Mouse (Mus musculus): ENCODE results near the gene Cep135.

Cep135 gene

DNA sequence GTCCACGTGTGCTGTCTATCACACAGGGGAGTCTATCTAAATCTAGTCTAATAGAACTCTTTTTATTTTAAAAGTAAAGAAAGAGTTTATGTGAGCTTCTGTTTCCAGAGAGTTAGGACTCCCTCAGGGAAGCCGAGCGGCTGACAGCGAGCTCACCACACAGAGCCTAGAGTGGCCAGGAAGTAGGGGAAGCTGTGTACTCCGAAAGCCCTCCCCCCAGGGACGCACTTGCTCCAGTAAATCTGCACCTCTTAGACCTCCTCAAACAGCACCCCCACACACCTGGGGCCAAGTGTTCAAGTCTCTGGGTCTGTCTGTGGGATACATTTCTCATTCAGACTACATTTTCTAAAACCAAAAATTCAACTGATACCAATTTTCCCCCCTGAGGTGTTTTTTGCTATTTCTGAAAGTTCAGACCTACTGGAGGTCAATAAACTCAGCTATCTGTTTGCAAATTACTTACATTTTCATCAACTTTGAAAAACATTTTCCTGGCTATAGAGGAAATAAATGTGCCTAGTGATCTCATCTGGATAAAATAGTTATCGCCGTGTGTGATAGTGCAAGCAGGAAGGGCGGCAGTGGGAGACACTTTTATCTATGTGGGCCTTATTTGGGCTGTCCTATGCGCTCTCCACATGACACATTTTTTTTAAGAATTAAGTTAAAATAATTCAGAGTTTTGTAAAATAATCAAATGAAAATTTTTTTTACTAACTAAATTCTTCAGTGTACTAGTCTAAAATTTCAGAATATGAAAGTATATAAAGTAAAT is 56.8 kb downstream of the Cep135 start:
- no peak for DNase-seq

DNA sequence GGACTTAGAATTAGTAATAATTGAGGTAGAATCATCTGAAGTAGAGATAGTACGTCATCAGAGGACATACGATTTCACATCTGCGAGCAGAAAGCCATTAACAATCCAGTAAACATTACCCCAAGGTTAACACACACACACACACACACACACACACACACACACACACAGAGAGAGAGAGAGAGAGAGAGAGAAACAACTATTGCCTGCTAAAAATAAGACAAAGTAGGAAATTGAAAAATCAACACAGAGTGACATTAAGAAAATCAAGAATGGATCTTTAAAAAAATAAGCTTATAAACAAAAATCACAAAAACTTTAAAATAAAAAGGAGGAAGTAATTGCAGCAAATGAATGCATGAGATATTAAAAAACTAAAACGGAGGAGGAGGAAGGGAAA is 61.4 kb downstream of the Cep135 start:
- DNase-seq, result no peak

DNA sequence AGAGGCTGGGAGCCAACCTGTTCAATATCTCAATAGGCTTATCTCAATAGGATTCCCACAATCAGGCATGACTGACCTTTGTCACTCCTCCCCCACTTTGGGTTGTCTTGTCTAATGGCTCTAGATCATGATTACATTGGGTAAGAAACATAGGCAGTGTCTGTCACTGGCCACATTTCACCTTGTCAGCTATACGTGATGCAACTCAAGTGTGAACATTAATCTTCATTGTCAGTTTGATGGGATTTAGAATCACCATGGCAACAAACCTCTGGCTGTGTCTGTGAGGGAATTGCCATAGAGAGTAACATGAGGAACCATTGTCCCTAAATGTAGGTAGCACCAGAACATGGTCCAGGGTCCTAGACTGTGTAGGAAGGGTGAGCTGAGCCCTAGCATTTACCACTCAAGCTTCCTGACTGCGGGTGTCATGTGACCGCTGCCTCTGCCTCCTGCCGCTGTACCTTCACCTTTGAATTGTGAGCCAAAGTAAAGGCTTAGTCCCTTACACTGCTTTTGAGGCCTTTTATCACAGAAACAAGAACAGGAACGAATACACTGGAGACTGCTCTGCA is 62.7 kb downstream of the Cep135 start:
- no peak for DNase-seq

DNA sequence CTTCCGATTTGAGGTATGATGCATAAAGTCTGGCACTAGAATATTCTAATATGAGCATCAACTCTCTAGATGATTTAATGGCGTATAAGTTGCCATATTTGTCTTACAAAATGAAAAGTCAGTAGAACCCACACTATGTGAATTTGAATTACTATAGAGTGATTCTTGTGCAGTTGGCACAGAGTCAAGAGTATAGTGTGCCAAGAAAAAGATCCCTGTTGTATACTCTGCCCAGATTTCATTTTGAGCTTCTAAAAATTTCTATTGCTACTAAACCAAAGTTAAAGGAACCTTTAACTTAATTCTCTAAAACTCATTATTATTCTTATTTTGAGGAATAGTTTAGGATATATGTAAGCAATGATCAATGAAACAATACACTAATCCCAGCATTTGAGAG is 67.7 kb downstream of the Cep135 start, which contains the start of gene C530008M17Rik:
TSS of gene C530008M17Rik (plus strand) at position 301 of the 400 bp plus-strand sequence.
- DNase-seq, result no peak

DNA sequence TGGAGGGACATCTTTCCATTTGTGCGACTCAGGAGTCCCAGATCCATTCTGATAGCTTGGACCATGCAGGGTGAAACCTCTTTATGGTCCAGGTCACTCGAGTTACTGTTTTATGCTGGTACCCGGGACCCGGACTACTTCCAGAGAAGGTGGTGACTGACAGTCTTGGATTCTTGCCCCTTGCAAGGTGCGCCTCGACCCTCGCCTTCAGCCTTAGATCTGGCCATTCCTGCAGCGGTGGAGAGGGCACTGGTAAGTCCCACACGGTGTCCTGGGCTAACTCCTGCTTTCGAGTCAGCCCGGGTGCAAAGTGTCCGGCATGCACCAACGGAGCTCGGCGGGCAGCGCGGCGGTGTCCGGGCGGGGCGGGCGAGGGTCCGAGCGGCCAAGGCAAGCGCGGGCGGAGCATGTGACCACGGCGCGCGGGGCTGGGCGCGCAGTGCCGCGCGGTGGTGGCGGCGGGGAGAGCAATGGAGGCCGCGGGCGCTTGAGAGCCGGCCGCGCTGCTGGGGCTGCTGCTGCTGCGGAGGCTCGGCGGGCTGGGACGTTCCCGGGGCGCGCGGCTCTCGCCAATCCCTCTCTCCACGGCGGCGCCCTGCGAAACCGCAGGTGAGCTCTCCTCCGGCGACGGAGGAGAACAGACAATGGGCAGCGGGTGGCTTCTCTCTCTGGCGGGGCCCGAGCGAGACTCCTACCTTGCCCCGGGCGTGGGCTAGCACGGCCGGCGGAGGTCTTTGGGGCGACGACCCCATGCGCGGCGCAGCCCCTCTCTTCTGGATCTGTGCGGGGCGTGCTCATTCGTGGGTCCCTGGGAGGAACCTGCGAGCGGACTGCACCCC is 69.0 kb downstream of the Cep135 start:
- peak; percentile 24 for DNase-seq

DNA sequence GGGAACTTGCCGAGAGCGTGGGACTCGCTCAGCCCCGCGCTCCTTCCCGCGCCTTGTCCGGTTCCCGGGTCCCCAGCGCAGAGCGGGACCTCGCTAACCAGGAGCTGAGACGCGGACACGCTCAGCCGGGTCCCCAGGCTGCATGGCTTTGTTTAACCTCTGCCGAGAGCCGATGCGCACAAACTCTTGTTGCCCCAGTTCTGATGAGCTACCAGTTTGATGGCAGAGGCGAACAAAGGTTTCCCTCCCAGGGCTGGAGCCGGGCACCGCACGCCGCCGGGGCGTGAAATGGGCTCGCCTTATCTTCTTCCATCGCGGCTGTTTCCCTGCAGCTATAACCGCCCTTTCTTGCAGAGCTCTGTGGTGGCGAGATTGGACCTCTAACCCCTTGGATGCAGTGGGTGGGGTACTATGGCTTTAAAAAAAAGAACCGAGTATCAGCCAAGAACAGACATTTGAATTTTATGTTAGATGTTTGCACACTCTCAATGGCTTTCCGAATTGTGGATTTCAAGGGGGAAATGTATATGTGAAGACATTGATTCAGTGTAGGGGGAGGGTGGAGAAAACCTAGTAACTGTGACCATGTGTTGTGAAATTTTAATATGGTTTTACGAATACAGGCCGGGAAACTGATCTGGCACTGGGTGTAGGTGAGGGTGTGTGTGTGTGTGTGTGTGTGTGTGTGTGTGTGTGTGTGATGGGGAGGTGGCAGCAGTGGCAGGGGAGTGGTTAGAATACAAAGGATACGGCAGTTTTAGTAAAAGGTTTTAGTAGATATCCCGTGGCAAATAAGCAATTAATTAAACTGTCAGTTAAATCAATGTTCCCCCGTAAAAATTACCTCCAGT is 69.8 kb downstream of the Cep135 start:
- no peak for DNase-seq

DNA sequence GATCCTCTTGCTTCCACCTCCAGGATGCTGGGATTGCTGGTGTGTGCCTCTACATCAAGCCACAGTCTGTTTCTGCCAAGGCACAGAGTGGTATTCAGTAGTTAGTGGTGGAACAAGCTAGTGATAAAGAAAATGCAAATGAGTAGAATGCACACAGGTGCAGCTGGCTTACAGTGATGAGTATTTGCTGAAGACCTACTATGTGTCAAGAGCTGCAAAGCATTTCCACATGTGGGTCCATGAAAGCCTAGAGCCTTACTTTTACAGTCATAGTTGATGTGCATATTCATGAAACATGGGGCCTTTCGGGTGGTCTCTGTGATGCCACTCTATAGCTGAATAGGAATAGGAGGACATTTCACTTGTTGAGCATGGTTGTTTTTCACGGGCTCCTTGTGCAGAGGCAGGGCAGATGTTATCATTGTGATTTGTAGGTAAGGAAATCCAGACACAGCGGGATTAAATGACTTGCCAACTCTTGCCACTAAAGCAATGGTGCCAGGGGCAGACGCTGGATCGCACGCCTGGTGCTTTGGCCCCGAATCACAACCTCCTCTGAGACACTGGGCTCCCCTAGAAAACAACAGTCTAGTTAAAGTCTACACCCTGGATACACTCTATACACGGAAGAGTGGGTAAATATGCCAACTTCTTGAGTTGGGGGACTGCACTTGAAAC is 71.6 kb downstream of the Cep135 start:
- DNase-seq, result no peak

DNA sequence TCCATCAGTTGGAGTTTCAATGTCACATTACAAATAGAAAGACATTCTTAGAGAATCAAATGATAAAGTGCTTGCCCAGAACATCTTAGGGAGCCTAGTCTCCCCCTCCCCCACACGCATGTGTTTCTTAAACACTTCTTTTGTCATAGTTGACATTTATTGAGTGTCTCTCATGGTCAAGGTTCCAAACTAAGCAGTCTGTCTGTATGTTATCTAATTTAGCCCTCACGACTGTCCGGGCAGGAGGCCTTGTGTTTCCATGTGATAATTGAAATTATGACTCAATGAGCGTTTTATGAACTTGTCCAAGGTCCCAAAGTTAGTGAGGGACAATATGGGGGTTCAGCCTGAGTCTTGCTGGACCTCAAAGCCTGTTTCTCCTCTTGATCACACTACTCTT is 72.8 kb downstream of the Cep135 start:
- DNase-seq, result no peak

DNA sequence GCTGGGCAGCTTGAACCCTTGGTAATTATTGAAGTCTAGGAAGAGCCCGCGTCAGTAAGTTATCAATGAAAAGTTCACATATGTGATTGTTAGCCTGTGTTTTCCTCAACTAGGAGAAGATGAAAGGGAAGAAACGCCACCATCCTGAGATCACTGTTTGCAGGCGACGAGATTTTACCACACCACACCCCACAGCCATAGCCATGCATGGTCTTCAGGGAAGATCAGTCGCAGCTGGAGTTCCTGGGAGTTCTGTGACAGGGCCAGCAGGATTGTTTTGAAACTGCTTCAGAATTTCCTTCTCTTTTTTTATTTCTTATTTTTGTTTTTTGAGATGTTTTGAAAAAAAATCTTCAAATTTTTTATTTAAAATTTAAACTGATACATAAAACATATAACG is 76.4 kb downstream of the Cep135 start:
- DNase-seq, result no peak

DNA sequence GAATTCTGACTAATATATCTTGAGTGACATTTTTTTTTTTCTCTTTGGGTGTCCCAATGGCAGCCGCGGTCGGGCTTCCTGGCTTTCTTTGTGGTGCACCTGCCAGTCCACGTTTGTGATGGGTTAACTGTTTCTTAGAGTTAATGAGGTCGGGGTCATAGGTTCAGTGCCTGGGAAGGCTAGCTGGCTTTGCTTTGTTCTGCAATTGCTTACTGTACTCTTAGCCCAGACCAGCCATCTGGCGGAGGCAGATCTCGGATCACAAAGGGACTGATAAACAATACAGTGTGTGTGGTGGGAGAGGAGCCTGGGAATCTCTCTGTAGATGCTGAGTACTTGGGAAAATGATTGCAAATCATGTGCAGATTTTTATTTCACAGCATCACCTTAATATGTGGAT is 76.9 kb downstream of the Cep135 start:
- no peak for DNase-seq

DNA sequence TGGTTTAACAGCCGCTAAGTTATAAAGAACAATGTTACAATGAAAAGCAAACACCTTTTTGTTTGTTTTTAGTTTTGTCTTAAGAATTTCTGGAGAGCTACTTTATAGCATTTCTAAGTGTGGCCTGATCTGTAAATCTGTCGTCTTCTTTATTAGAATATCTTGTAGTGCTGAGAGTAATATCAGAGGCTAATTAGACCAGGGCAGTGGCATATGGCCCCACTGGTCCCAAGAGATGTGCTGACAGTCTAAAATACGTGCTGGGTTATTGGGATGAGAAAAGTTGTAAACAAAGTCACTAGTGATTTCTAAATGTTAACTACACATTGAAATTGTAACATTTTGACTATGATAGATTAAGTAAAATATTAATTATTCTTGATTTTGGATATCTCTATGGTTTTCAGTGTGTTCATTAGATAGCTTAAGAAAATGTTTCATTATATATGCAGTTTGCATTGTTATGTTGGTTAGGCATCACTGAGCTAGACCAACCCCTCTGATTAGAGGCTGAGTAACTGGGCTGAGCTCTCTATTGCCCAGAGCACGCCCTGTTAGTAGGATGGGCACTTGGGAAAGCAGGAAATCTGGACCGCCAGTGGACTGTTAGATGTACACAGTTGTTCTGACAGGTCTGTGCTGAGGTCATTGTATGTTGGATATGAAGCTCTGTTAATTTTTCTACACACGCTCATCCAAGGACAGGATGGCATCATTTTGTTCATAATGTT is 77.7 kb downstream of the Cep135 start:
- no peak for DNase-seq

DNA sequence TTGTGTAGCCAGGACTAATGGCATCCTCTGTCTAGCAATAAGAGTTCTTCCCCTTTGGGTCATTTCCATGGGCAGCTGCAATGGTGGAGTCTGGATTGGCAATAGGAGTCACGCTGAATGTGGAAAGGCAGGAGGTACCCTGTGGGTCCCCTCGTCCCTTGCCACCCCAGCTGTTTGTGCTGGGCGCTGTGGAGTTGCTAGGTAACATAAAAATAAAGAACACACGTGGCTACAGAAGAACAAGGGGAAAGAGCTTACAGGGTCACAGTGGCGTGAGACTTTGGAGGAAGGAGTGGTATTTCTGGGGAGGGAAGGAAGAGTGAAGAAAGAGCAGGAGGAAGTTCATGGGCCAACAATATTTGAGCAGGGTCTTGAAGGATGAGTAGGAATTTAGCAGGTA is 79.6 kb downstream of the Cep135 start:
- no peak for DNase-seq

DNA sequence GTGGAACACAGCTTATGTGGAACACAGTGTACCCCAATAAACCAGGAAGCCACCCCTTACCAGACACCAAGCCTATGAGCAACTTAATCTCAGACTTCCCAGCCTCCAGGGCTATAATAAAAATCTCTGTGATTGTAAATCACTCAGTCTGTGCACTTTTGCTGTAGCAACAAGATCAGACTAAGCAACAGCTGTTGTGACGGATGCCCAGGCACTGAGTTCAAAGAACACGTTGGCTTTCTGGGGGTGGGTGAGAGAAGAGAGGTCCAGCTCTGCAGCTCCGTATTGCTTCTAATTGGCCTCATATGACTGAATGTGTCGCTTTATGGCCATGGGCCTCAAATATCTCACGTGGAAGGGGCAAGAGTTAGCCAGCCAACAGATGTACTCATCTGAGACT is 80.0 kb downstream of the Cep135 start:
- DNase-seq, result no peak

DNA sequence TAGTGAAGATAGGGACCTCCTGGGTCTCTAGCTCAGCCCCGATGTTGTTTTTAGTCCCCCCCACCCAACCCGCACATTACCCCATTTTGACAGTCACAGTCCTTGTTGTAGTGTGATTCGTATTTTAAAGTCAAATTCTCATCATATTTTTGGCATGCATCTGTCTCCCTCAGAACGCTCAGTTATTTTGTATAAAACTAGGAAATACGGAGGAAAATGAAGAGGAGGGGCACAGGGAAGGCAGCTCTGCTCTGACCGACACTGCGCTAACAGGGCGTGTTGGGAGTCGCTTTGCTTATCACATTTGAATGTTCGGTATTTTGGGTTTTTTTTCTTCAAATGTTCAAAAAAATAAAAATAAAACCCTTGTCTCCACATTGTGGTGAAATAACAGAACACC is 81.7 kb downstream of the Cep135 start:
- DNase-seq, result no peak

DNA sequence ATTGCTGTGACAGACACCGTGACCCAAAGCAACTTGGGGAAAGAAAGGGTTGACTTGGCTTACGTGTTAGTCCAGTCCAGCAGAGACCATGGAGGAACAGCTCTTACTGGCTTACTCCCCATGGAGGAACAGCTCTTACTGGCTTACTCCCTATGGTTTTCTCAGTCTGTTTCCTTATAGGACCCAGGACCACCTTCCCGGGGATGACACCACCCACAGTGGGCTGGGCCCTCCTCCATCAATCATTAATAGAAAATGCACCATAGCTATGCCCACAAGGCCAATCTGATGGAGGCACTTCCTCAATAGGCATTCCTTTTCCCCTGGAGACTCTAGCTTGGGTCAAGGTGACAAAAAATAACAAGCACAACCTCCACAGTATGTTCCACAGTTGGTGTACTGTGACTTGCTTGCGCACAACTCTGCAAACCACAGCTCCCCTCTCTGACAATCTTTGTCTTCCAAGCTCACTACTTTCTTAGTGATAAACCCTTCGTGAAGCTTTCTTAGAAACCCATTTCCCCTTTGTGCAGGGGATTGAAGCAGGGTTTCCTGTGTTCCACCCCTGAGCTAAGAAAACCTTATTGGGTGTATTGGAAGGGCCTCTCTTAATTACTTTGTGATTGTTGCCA is 85.6 kb downstream of the Cep135 start:
- no peak for DNase-seq

DNA sequence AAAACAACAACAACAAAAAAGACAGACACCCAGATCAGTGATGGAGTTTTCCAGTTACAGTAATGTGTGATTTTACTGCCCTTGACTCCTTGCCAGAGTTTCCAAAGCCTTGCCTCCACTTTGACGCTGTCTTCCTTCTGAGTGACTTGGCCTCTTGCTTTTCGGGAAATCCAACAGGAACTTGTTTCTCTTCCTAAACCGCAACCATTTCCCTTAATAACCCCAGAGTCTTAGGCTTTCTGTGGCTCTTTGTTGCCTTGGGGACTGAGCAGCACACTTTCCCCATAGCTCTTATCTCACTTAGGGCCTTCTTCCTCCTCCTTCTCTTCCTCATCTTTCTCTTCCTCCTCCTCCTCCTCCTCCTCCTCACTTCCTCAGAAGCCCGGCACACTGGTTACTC is 86.9 kb downstream of the Cep135 start:
- DNase-seq, result no peak

DNA sequence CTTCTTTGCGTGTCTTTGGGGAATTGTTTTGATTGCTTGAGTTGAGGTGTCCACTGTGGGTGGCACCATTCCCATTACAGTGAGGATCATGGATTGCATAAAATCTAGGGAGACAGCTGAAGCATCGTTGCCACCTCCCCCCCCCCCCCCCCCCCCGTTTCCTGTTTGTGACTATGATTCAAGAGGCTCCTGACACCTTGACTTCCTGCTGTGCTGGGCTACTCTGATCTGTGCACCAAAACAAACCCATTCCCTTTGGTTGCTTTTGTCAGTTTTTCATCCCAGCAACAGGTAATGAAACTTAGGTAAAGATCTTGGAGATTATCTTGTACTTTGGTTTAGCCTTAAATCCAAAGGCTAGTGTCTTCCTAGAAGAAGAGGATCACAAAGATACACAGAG is 92.5 kb downstream of the Cep135 start:
- DNase-seq, result no peak

DNA sequence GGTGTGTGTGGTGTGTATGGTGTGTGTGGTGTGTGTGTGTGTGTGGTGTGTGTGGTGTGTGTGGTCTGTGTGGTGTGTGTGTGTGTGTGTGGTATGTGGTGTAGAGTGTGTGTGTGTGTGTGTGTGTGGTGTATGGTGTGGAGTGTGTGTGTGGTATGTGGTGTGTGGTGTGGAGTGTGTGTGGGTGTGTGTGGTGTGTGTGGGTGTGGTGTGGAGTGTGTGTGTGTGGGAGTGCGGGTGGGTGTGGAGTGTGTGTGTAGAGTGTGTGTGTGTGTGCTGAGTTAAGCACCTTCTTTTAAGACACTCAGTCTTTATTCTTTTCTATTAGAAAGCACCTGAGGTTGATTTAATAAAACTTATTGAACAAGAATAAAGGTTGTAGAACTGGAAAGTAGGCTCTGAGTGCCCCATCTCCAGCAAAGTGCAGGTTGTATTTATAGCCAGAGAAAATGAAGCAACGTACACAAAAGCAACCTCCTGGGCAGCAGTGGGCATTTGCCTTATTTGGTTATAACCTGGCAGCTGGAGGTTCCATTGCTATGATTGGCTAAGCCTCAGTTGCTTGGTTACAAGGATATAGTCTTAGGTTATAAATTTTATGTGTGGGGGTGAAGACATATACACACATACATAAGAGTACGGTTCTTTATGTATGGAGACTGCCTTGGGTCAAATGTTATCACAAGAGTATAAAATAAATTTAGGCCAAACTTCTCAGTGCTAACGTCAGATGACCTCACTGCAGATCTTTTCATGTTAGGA is 93.6 kb downstream of the Cep135 start:
- no peak for DNase-seq

DNA sequence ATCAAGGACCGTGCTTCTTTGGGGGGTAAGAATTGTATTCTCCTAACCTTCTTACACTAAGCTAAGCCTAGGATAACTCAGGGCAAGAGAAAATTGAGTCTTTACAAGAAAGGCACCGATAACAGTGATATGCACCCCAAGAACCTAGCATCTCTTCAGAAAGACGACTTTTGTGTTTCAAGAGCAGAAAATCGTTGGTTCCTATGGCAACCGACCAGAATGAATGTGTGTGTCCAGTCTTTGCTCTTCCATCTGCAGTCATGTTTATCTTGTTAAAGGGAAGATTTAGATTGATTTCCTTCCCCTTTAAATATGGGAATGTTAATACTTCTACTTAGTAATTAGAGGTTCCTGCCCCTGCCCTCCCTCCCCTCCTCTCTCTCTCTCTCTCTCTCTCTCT is 95.0 kb downstream of the Cep135 start:
- no peak for DNase-seq

Measured in thymus, postnatal 14 days (tissue).